Mouse (Mus musculus) heart, embryonic 15.5 days (tissue): ENCODE data around the gene Usp30. TPM values are rescaled to one million over a fixed set of nuclear protein-coding genes. Genes with fewer than 3 reads are reported as not detected.

ENCODE experiments used
- ATAC-seq: fragments of 200-750 bp; cut with Nextera tagmentation; replicated peaks from 2 replicates; pipeline ENCODE4 v1.8.0; 2017; ENCODE audit warnings: low read depth, moderate TSS enrichment; ENCODE audit not compliant: insufficient number of reproducible peaks, insufficient read depth, low FRiP score
- H3K27ac ChIP-seq: fragments of 300-500 bp; sonication (generic); 2 replicates; pipeline ENCODE4 v1.5.1; 2015; ENCODE audit warnings: mild to moderate bottlenecking, inconsistent platforms
- H3K27me3 ChIP-seq: fragments of 300-500 bp; sonication (generic); 2 replicates; pipeline ENCODE4 v1.6.1; 2015; ENCODE audit warnings: inconsistent platforms
- H3K36me3 ChIP-seq: fragments of 300-500 bp; sonication (generic); 2 replicates; pipeline ENCODE4 v1.6.1; 2015; ENCODE audit warnings: mild to moderate bottlenecking, inconsistent platforms
- H3K4me1 ChIP-seq: fragments of 300-500 bp; sonication (generic); replicated peaks from 2 replicates; pipeline ENCODE4 v1.6.1; 2015; ENCODE audit warnings: inconsistent platforms
- H3K4me2 ChIP-seq: fragments of 300-500 bp; sonication (generic); 2 replicates; pipeline ENCODE4 v1.6.1; 2015; ENCODE audit warnings: inconsistent platforms, mild to moderate bottlenecking, moderate library complexity
- H3K4me3 ChIP-seq: fragments of 300-500 bp; sonication (generic); 2 replicates; pipeline ENCODE4 v1.5.1; 2015; ENCODE audit warnings: mild to moderate bottlenecking, inconsistent platforms
- H3K9ac ChIP-seq: fragments of 300-500 bp; sonication (generic); 2 replicates; pipeline ENCODE4 v1.6.1; 2015; ENCODE audit warnings: mild to moderate bottlenecking, inconsistent platforms
- H3K9me3 ChIP-seq: fragments of 300-500 bp; sonication (generic); replicated peaks from 2 replicates; pipeline ENCODE4 v1.6.1; 2016; ENCODE audit warnings: inconsistent platforms
- WGBS: fragments of 180-500 bp; shearing (Covaris S2); methylation state at CpG from one replicate; pipeline ENCODE4 v1.1.7; 2015; ENCODE audit warnings: mixed read lengths; 5-methylcytosine and 5-hydroxymethylcytosine counted together
- polyA plus RNA-seq: library from polyadenylated mRNA; unstranded; fragments of >200 nt; fragmentation: Nextera tagmentation; extraction: Ambion mirVana; gene quantifications from 2 replicates; pipeline ENCODE4 v1.2.1, GENCODE M21; 2015

Gene Usp30
- polyA plus RNA-seq, 1 experiment from 2014 or later, result 7.8 TPM

DNA sequence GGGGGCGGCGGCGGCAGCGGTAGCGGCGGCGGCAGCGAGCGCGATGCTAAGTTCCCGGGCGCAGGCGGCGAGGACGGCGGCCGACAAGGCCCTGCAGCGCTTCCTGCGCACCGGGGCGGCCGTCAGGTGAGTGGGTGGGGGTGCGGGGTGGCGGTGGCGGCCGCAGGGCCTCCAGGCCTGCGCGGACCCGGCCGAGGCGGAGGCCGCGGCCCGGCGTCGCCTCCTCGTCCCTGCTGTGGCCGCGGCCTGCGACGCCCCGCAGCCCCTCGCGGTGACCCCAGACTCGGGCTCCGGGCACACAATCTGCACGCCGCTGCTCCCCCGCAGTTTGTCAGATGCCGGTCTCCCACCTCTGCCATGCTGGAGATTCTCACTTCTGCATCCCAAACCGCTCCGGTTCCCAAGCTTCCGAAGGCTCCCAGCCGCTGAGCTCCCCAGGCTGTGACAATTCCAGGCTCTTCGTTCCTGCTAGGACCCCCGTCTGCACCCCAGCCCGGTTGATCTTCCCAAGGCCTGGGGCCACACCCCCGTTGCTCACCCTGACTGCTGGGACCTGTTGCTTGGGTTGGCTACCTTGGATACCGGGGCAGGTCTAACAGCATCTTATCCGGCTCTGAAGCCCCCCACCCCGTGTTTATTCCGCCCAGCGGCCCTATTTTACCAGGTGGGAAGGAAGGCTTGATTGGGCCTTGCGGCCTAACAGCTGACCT is 35.3 kb downstream of the Usp30 start:
- peak; percentile 23; the same call in 1 of the 2 replicates for ATAC-seq
- H3K27ac ChIP-seq, result peak overlapping the region; percentile 69
- H3K9ac ChIP-seq, result peak overlapping the region; percentile 95
- H3K4me1 ChIP-seq, result peaks cover 14% of the 10 kb centered on the region
- peak overlapping the region; percentile 95 for H3K4me2 ChIP-seq
- peaks cover 12% of the 10 kb centered on the region for H3K36me3 ChIP-seq
- H3K27me3 ChIP-seq, result no peaks in the 10 kb centered on the region
- 4% methylated on average over 33 of the region's 64 CpGs for WGBS
- H3K9me3 ChIP-seq, result no peaks in the 10 kb centered on the region
- H3K4me3 ChIP-seq, result peak overlapping the region; percentile 94

DNA sequence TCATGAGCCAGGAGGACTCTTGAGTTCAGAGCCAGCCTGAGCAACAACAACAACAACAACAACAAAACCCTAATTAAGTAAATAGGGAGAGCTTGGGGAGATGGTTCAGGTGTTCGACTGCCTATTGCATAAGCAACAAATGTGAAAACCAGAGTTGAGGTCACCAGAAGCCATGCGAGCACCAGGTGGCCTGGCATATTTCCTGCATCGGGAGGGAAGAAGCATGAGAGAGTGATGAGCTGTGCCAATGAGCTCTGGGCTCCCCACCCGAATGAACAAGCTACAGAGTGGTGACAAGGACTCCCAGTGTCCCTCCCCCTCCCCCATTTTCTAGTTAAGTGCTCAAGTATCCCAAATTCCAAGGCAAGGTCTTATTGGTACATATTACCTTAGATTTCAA is 36.6 kb downstream of the Usp30 start:
- Histone ChIP-seq H3K9me3 (no peaks in the 10 kb centered on the region), H3K27me3 (no peaks in the 10 kb centered on the region), H3K4me3 (no peak overlapping the region), H3K36me3 (peaks cover 25% of the 10 kb centered on the region), H3K9ac (no peak overlapping the region), H3K4me1 (peaks cover 14% of the 10 kb centered on the region), H3K4me2 (no peak overlapping the region), H3K27ac (no peak overlapping the region)
- WGBS, result 75% methylated on average over 4 of the region's 4 CpGs
- no peak for ATAC-seq

DNA sequence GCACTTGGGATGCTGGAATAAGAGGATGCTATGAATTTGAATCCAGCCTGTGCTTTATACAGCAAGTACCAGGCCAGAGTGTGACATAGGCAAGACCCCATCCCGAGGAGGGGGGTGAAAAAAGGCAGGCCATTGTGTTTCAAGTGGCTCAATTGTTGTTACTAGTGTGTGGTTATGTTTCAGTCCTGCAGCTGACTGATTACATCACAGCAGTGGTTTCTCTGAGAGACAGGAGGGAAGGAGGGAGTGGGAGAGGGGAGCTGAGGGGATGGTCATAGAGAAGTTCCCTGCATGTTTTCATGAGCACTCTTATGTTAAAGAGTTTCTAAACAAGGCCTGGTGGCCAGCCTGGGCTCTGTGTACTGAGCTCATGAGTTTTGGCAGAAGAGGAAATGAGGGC is 37.5 kb downstream of the Usp30 start:
- Histone ChIP-seq H3K9me3 (no peaks in the 10 kb centered on the region), H3K27ac (no peak overlapping the region), H3K4me1 (peaks cover 14% of the 10 kb centered on the region), H3K4me3 (no peak overlapping the region), H3K9ac (no peak overlapping the region), H3K4me2 (no peak overlapping the region), H3K36me3 (peaks cover 31% of the 10 kb centered on the region), H3K27me3 (no peaks in the 10 kb centered on the region)
- ATAC-seq, result no peak
- WGBS, result 53% methylated on average over 1 of the region's 1 CpGs

DNA sequence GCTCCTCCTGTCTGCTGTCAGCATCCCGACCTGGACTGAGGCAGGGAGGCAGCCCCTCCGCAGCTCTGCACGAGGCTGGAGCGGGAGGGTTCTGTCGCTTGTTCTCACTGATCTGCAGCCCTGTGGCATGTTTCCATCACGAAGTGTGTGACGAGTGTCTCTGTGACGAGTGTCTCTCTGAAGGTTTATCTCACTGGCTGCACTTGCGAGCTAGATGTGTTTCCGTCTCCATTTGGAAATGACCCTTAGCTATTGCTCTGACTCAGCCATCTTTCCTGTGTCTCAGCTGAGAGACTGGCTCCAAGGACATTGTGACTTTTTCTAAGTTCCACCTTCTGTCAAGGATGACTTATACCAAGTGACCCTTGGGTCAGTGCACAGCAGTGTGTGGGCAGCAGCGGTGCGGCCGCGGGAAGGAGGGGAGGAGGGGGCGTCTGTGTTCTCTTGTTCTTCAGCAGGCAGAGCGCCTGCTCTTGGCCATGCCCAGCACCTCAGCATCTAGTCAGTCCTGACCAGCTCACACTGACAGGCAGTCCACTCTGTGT is 41.2 kb downstream of the Usp30 start:
- H3K4me3 ChIP-seq, result no peak overlapping the region
- H3K4me2 ChIP-seq, result no peak overlapping the region
- WGBS, result 72% methylated on average over 16 of the region's 16 CpGs
- peaks cover under 1% of the 10 kb centered on the region; the same call in 1 of the 2 replicates for H3K4me1 ChIP-seq
- H3K36me3 ChIP-seq, result peaks cover 68% of the 10 kb centered on the region
- H3K27ac ChIP-seq, result no peak overlapping the region
- ATAC-seq, result no peak
- no peaks in the 10 kb centered on the region for H3K9me3 ChIP-seq
- no peak overlapping the region for H3K9ac ChIP-seq
- H3K27me3 ChIP-seq, result no peaks in the 10 kb centered on the region

DNA sequence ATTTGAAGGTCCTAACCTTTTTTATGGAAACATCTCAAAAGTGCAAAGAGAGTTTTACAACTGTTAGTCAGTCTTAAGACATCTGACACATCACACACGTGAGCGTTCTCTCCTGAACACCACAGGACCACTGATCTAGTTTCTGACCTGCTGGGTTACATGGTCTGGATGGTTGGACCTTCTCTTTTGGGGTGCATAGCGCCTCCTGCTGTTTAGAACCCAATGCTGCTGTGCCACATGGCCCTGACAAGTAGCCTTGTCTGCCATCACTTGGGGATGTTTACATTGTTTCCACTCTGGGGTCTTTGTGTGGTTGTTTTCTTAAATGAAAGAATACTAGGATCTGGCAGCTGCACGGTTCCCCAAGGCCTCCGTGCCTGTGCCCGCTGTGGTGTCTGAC is 48.1 kb downstream of the Usp30 start:
- H3K27me3 ChIP-seq, result no peaks in the 10 kb centered on the region
- no peak for ATAC-seq
- H3K9ac ChIP-seq, result no peak overlapping the region
- H3K27ac ChIP-seq, result no peak overlapping the region
- H3K36me3 ChIP-seq, result peaks cover 61% of the 10 kb centered on the region
- no peak overlapping the region for H3K4me2 ChIP-seq
- WGBS, result 86% methylated on average over 6 of the region's 6 CpGs
- H3K9me3 ChIP-seq, result no peaks in the 10 kb centered on the region
- no peaks in the 10 kb centered on the region for H3K4me1 ChIP-seq
- no peak overlapping the region for H3K4me3 ChIP-seq

DNA sequence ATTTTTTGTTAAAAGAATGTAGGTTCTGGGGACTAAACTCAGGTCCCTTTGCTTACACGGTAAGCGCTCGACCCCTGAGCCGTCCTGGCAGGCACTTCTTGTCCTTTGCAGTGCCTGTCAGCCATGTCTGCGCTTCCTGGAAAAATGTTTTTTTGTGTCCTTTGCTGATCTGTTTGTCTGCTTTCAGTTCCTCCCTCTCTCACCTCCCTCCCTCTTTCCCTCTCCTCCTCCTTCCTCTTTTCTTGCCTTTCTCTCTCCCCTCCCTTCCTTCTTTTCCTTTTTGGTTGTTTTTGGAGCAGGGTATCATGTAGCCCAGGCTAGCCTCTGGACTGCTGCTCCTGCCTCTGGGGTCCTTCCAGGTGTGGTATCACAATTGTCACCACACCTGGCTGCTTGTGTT is 49.8 kb downstream of the Usp30 start:
- no peak overlapping the region for H3K9ac ChIP-seq
- no peak overlapping the region for H3K4me3 ChIP-seq
- H3K27ac ChIP-seq, result no peak overlapping the region
- no peaks in the 10 kb centered on the region for H3K9me3 ChIP-seq
- WGBS, result 83% methylated on average over 5 of the region's 5 CpGs
- ATAC-seq, result no peak
- no peaks in the 10 kb centered on the region for H3K4me1 ChIP-seq
- no peak overlapping the region for H3K4me2 ChIP-seq
- H3K36me3 ChIP-seq, result peaks cover 52% of the 10 kb centered on the region
- H3K27me3 ChIP-seq, result no peaks in the 10 kb centered on the region

DNA sequence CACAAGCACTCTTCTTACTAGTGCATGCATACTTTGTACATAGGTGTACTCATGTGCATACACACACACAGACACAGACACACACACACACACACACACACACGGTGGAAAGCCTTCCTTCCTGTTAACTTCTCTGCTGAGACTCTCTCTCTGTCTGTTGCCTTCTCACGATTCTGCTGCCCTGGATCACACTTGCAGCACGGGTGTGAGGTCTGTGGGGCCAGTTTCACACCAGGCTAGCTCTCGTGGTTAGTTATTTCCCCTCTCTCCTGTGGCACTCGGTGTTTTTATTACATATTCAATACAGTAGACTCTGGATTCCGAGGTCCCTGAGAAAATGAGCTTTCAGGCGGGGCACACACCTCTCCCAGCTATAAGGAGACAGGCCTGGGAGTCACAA is 51.3 kb downstream of the Usp30 start:
- Histone ChIP-seq H3K36me3 (peaks cover 49% of the 10 kb centered on the region), H3K9ac (no peak overlapping the region), H3K27ac (no peak overlapping the region), H3K4me3 (no peak overlapping the region), H3K4me2 (no peak overlapping the region), H3K9me3 (no peaks in the 10 kb centered on the region), H3K4me1 (no peaks in the 10 kb centered on the region), H3K27me3 (no peaks in the 10 kb centered on the region)
- WGBS, result 82% methylated on average over 7 of the region's 7 CpGs
- ATAC-seq, result no peak

DNA sequence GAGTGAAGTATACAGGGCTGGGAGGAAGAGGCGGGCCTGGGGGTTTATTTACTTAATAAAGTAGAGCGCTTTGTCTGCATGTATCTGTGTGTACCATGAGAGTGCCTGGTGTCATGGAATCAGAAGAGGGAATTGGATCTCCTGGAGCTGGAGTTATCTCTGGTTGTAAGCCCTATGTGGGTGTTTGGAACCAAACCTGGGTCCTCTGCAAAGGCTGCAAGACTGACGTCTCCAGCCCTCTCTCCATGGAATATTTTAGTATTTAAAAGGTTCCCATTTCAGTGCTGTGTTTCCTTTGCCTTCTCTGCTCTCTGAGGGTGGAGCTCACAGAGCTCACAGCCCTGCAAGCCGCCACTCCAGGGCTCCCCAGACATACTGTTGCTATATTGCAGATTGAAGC is 54.5 kb downstream of the Usp30 start:
- H3K9ac ChIP-seq, result no peak overlapping the region
- H3K36me3 ChIP-seq, result peaks cover 50% of the 10 kb centered on the region
- ATAC-seq, result no peak
- no peak overlapping the region for H3K27ac ChIP-seq
- no peaks in the 10 kb centered on the region for H3K27me3 ChIP-seq
- H3K4me2 ChIP-seq, result no peak overlapping the region
- H3K4me3 ChIP-seq, result no peak overlapping the region
- no peaks in the 10 kb centered on the region for H3K9me3 ChIP-seq
- no peaks in the 10 kb centered on the region for H3K4me1 ChIP-seq
- WGBS, result 91% methylated on average over 4 of the region's 4 CpGs

DNA sequence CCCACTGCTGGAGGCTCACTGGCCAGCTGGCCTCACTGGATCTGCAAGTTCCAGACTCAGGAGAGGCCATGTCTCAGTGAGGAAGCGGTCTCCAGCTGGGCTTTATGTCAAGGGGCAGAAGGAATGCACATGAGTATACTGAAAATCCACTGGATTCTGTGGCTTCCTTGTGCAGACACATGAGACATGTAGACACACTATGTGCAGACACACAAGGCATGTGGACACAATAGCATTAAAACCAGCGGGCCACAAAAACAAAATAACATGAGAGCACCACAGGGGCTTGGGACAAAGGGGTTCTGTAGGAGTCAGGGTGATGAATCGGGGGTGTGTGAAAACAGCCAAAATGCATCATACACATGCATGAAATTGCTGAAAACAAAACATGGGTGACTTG is 60.7 kb downstream of the Usp30 start:
- H3K27me3 ChIP-seq, result no peaks in the 10 kb centered on the region
- H3K9me3 ChIP-seq, result no peaks in the 10 kb centered on the region
- no peak overlapping the region for H3K4me3 ChIP-seq
- no peak overlapping the region for H3K9ac ChIP-seq
- no peak overlapping the region for H3K27ac ChIP-seq
- peaks cover 13% of the 10 kb centered on the region for H3K4me1 ChIP-seq
- peaks cover 37% of the 10 kb centered on the region for H3K36me3 ChIP-seq
- ATAC-seq, result no peak
- WGBS, result 91% methylated on average over 3 of the region's 3 CpGs
- H3K4me2 ChIP-seq, result no peak overlapping the region

DNA sequence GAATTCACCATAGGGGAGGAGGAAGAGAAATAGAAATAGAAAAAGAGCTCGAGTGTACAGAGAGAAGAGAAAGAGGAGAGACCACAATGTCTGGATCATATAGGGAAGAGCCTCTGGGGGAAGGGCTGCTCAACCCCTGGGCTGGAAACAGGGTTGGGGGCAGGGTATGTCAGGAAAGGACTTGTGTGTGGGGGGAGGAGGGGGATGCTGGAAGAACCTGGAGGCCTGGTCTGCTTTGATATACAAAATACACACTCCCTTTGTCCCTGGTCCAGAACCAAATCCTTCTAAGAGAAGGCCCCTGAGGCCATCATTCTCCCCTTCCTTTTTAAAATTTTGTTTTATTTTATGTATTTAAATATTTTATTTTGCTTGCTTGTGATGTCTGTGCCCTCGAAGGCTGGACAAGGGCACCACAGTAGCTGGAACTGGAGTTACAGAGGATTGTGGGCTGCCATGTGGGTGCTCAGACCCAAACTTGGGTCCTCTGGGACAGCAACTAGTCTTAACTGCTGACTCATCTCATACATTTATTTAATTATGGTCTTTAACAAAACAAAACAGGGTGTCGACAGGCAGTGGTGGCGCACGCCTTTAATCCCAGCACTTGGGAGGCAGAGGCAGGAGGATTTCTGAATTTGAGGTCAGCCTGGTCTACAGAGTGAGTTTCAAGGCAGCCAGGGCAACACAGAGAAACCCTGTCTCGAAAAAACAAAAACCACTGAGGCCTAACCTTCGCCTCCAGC is 61.4 kb downstream of the Usp30 start:
- WGBS, result 85% methylated on average over 7 of the region's 7 CpGs
- Histone ChIP-seq H3K27me3 (no peaks in the 10 kb centered on the region), H3K9me3 (no peaks in the 10 kb centered on the region), H3K4me1 (peaks cover 19% of the 10 kb centered on the region), H3K4me2 (peak overlapping the region; percentile 98), H3K27ac (0 out of 2 replicates have a peak overlapping the region, but pooled peaks have one; percentile 94), H3K4me3 (peak overlapping the region; percentile 76; the same call in 1 of the 2 replicates), H3K36me3 (peaks cover 32% of the 10 kb centered on the region), H3K9ac (no peak overlapping the region)
- ATAC-seq, result no peak

DNA sequence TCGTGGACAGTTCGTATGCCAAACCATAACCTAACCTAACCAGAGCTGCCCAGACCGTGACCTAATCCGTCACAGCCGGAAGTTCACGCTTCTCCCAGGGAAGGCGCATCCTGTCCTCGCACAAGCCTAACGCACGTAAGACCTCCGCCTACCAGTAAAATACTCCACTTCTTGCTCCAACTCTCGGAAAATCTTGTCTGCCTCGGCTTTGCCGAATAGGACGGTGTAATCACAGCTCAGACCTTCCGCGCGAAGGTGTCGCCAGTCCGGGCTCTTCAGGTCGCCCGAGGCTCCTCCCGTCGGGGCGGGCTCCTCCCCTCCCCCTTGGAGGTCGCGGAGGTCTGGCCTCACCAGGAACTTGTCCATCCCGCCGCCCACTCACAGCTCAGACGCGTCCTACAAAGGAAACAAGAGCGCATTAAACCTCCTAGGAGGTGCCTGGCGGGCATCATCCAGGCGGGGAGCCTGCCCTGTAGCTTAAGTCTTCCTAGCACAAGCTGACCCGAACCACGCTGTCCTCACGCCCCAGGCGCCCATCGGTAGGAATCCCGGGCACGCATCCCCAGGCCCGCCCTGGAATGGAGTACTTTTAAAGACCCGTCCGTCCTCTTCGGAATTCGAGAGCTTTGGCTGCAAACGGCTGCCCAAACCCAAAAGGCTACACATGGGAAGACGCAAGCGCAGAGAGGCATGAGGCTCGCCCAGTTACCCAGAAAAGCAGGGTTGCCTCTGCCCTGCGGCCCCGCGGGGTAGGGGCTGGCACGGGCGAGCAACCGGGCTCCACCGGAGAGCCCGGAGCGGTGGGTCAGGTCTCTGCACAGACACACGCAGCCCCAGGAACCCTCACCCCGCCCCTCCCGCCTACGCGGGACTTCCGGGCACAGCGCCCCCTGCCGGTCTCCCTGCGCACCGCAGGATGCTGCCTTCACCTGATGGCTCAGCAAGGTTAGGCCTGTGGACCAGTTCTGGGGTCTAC is 62.4 kb downstream of the Usp30 start, which contains the start of gene Alkbh2:
Gene Alkbh2, minus strand, starts transcription at position 845 of the 976 bp plus-strand sequence.
- H3K4me3 ChIP-seq, result peak within 1 kb of the TSS; percentile 76
- WGBS, result under 1% methylated on average over 69 of the region's 69 CpGs
- peaks cover 28% of the 10 kb centered on the region for H3K4me1 ChIP-seq
- H3K4me2 ChIP-seq, result peak within 1 kb of the TSS; percentile 98
- H3K36me3 ChIP-seq, result peaks cover 22% of the 10 kb centered on the region; the same call in 1 of the 2 replicates
- H3K27ac ChIP-seq, result peak within 1 kb of the TSS; percentile 94
- peak; percentile 19 for ATAC-seq
- peak within 1 kb of the TSS; percentile 79 for H3K9ac ChIP-seq
- H3K27me3 ChIP-seq, result no peaks in the 10 kb centered on the region
- no peaks in the 10 kb centered on the region for H3K9me3 ChIP-seq
